Mouse (Mus musculus): ENCODE results near the gene Cyyr1.
"Not testable (repeated sequence)": the region's sequence is repeated elsewhere in the genome, so short reads cannot be mapped to it uniquely, and the experiment has no call there.

Gene Cyyr1

DNA sequence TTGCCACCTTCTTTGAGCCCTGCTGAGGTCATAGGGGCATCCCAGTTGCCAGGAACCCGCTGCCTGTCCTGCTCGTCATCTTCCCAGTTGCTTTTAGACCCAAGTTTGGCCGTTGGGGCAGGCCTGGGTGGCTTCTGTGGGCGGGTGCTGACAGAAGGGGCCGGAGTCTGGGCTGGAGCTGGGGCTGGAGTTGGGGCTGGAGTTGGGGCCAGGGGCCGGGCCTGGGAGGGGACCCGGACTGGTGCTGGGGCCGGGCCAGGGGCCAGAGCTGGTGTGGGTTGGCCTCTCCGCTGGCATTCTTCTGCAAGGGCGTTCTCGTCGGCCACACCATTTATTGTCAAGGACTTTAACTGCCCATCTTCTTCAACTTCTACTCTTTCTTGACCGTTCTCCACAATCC is at the start of gene Cyyr1:
Cyyr1 (minus strand) TSS at position 101 of the 400 bp plus-strand sequence.
- not testable (repeated sequence) for DNase-seq

DNA sequence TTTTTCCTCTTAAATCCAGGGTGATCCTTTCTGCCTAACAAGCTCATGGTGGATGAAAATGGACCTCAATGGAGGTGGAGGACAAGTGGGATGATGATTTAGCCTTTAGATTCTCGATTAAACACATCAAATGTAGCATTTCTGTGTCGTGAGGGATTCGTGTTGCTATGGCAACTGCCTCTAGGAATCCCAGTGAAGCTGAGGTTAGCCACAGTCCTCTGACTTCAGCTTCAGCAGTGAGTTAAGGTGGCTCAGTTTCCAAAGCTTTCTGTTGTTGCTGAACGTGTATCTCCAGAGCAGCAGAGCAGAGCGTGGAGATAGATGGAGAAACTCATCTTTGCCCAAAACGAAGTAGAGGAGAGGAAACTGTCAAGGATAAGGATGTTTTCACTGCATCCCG is 35.6 kb upstream of the Cyyr1 start:
- DNase-seq: no peak

DNA sequence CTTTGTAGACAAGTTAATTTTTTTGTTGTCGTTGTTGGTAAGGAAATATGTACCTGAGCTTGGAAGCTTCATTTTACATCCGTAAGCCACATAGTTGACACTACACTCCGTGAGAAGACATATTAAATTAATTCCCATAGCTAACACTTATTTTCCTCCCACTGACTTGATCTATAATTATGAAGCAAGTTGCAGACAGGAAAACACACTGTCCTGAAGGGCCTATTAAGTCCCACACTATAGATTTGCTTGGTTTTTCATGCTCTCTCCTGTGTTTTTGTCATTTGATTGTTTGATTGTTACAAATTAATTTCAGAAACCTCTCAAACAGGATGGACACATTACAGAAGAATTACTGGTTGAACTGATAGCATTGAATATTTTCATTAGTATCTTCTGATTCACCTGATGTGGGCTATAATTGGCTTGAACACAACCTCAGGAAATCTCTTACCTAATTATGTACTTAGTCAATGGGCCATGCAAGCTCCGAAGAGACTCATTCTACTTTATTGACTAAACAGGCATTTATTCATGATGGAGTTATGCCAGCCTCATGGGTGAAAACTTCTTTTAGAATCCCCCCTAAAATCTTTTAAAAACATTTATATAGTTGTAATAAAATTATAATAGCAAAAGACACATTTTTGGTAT is 34.5 kb upstream of the Cyyr1 start:
- DNase-seq: no peak

DNA sequence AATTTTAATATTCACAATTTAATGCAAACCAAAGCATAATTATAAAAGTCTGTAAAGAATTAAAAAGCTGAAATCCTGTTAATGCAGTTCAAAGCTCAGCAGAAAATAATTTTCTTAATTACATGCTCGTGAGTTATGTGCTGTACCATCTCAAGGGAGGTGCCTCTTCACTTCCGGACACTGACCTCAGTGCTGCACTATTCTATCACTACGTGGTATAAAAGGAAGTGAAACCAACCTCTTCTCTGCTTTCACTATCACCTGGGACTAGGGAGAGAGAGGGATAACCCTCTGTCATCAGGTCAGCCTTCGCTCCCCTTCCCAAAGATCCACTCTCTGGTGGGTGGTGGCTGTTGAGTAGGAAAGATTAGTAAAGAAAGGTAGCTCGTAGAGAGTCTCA is 13.3 kb upstream of the Cyyr1 start:
- DNase-seq: no peak

DNA sequence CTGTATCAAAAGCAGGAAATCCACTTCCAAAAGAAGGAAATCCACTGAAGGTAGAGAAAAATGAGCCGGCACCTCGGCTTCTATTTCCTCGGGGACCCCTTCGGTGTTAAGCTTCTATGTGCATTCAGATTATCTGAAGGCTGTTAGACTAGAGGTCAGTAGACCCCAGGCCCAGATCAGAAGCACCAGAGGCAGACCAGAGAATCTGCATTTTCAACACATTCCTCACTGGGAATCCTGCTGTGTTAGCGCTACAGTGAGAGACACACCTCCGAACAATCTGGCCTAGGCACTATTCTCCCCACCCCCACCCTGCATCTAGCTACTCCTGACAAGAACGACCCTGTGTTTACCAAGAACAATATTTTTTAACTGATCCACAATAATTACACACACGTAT is 641 bp upstream of the Cyyr1 start:
- no peak for DNase-seq

DNA sequence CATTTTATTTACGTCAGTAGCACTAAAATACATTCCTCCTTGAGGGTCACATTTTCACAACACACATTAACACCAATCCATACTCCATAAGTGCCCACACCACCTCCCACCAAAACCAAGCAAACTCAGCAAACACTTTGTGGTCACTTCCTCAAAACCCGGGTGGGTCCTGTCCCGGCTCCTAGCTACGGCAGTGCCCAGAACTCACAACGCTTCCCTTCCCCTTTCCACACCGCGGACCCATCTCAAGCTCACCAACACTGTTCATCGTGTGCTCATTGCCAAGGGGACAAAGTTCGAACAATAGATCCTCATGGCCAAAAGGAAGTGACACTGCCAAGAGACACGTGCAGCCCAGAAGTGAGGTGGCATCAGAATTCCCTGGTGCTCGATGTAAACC is 1.2 kb downstream of the Cyyr1 start:
- not testable (repeated sequence) for DNase-seq

DNA sequence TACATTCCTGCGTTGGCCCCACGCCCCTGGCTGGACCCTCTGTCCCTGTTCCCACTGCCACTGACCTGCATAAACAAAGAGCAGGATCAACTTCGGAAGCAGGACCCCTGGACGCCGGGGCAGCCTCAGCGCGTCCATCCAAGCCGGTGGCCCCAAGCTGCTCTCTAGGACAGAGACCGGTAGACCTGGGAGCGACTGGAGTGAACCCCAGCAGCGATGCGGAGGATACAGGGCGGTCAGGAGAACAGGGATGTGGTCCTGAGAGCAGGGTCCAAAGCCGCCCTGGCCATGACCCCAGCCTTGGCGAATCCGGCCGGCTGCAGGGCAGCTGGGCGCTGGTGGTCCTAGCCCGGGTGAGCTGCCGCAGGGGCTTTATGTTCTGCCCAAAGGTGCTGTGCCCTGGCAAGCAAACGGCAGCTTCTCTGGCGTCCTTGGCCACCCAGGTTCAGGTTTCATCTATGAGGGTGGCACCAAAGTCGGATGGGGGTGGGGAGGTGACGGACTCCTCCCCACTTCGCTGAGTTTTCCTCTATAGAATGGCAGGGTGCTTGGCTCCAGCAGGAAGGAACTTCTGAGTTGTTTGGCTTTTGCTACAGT is 3.1 kb downstream of the Cyyr1 start:
- DNase-seq: no peak

DNA sequence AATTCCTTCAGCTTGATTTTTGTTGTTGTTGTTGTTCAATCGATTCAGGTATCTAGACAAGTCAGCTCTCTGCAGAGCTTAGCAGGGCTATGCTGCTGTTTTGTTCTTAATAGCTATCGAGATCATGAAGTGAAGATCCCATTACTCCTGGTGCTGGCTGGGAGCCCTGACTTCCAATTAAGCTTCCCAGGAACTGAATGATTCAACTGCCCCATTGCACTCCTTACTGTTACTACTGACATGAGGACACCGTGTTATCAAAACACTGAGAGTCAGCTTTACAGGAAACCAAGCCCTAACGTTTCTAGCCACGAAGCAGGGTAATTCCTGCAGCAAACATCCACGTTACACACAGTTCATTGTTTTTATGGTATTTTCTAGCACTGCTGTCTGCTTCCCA is 6.7 kb downstream of the Cyyr1 start:
- no peak for DNase-seq

DNA sequence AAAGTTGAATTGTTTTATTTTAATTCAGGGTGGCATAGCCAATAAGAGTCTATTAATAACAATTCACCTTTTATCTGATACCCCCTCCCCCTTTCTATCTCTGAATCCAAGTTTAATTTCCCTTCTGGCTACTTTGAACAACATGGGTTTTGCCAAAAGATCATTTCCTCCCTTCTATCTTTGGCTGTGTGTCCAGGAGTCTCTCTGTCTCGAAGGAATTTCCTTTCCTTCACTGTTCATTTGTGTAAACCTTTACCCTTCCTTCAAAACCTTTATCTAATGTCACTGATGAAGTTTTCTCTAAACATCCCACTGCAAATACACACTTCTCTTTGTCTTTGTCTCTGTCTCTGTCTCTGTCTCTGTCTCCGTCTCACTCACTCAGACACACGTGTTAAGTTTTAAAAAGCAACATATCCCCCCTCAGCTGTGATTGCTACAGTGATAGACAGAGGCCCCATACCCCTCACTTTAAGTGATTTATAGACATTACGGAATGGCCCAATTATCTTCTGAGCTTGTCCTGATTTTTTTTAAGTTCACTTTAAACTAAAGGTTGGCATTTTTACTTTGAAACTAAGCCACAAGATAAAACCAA is 11.4 kb downstream of the Cyyr1 start:
- DNase-seq: no peak

DNA sequence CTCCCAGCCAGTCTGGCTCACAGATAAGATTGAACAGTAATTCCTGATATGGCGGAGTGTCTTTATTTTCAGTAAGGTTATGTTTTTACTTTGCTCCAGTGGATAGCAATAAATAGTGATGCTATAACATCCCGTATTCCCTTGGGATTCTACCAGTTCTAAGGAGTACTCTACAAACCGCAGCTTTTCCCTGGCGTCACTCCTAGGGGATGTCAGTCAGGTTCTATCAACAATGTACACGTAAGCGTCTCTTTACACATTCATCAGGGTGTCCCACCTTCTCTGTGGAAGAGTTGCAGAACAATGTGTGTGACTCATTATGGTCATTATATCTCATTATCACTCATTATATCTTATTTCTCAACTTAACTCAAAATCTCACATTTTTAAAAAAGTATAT is 12.2 kb downstream of the Cyyr1 start:
- no peak for DNase-seq

DNA sequence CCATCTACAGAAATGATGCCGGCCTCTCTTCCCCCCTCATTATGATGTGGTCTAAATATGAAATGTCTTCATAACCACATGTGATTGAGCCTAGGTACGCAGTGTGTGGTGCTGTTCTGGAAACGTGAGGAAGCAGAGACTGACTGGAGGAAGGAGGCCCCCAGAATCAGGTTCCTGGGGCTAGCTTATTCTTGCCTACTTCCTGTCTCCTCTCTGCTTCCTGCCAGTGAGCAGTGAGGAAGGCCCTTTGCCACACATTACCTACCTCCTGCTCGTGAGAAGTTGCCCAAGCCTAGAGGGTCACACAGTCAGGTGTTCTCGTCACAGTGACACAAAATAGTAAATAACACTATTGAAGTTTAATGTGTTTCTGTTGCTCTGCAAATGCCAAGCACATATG is 14.8 kb downstream of the Cyyr1 start:
- DNase-seq: no peak

DNA sequence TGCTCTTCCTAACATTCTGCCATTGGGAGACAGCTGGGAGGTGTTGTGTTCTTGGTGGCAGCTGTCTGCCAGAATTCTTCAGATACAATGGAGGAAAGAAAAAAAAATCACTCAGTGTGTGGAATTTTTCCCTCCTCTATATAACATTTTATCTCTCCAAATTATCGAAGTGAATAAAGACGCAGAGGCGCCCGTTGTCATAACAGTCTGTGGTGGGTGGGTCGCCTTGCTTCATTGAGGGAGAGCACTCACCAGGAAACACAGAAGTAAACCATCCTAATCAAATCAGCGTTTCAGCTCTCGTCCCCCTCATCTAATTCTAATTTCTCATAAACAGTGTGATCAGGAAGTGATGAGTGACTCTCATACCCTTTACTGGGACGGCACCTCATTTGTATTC is 17.1 kb downstream of the Cyyr1 start:
- no peak for DNase-seq

DNA sequence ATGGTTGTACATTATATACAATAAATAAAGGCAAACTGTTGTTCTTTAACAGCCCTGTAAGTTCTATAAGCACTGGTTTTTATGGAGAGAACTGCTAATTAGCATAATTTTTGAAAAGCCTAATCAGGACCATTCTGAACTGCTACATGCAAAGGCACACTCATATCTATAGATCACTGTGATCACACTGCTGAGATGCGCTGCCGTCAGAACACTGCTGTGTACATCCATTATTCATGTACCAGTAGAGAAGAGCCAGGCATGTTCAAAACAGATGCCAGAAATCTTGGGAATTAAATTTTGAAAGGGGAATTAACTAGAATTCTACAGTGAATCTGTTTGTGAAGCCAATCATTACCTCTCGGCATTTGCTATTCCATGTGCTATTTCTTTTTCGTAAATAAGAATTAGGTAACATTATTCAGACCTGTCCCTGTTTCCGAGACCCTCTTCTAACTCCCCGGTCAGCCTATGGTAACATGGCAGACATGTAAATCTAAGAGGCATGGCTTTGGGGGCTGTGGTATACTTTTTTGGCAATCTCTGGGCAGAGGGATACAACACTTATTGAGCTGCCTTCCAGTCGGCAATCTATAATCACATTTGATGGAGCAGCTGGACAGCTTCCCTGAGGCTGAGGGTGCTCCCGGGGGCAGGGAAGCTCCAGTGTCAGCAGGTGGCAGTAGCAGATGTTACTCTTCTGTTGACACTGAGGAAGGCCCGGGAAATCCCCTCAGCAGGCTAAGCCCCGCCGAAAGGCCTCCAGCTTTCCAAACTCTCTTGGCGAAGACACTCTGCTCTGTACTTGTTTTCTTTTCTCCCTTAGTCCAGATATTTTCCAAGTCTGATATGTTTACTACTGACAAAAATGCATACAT is 25.2 kb downstream of the Cyyr1 start:
- DNase-seq: no peak

DNA sequence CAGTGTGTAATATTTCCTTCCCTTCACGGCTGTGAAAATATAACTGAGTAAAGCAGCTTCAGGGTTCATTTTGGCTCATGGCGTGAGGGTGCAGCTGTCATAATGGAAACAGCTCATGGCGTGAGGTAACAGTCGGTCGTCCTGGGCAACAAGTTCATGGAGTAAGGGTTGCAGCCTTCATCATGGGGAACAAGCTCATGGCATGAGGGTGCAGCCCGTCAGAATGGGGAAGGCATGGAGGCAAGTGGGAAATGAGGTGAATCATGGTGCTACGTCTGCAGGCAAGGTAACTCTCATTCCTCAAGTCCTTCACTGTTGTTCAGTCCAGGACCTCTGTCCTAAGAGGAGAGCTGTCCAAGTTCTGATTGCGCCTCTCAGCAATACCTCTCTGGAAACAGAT is 28.6 kb downstream of the Cyyr1 start:
- no peak for DNase-seq

DNA sequence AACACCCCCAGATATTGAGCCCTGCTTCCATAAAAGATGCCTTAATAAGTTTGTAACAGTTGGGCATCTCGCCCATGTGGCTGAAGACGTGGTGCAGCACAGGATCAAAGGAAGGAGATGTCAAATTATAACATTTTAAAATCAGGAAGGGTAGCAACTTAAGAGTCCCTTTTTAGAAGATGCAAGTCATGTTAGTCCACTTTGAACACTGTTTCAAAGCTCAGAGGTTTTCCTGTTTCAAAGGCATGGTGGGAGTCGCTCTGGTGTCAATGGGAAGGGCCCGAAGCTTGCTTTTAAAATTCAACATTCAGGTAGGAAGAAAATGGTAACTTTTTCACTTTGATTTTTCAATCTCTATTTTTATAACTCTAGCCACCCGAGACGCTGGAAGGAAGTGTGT is 45.9 kb downstream of the Cyyr1 start:
- no peak for DNase-seq

DNA sequence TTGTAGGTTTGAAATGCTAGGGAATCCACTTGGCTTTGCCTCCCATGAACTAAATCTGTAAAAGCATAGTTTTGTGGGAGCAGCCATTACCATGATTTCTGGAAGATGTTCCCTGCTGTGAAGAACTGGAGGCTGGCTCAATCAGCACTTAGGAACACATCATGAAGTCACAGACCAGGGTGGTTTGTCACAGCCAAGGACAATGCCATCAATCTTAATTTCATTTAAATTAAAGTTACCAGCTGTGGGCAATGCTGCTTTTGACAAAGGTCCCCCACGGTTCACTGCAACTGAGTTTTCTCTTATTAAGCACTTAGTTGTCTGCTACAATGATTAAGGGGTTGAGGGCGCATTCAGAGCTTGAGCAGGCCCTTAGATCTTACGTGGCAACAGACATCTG is 48.1 kb downstream of the Cyyr1 start:
- no peak for DNase-seq

DNA sequence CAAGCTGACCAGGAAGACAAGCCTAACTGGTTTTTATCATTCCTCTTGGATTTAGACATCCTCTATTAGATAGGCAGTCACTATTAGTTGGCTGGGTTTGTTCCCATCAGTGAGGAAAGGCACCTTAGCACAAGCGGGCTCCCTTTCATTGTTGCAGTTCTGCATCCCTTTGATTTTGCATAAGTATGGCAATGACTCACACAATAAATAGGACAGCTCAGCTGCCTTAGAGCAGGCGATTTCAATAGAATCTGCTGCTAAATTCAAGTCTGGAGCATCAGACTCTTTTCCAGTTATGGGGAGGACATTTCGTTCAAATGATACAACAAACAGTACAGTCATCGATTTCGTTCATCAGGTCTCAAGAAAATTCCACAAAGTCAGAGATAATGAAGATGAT is 49.8 kb downstream of the Cyyr1 start:
- no peak for DNase-seq

DNA sequence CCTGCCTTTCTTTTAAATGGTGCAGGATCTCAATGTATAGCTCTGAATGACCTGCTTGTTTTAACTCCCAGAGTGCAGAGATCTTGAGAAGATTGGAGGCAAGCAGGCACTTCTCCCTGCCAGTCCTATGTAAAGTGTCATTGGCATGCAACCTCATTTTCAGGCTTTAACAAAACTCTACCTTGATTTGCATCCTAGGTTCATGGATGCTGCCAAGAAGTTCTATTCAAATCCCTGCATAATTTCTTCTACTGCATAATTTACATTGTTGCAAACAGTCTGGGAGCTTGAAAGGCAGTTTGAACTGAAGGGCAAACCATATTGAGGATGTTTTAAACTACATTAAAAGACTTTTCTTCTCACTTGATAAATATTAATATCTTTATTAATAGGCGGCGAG is 57.4 kb downstream of the Cyyr1 start:
- DNase-seq: no peak

DNA sequence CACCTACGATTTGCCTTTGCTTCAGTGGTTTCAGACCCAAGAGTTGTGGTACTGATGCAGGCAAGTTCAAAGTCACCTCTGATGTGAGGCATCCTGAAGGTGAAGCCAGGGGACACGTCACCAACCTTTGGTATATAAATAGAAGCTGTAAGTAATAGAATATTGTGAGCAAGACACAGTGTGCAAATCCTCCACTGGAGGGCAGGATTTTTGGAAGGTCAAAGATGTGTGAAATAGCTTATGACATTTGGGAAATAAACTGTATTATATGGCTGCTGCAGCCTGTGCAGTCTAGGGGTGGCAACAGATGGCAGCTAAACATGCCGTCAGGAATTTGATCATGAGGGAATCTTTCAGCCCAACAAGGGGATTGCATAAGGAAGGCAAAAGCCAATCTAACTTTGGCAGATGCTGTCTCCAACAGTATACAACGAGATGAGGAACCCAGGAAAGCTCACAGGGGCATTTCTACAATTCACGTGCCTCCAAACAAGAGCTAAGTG is 65.0 kb downstream of the Cyyr1 start:
- DNase-seq: peak; percentile 38

DNA sequence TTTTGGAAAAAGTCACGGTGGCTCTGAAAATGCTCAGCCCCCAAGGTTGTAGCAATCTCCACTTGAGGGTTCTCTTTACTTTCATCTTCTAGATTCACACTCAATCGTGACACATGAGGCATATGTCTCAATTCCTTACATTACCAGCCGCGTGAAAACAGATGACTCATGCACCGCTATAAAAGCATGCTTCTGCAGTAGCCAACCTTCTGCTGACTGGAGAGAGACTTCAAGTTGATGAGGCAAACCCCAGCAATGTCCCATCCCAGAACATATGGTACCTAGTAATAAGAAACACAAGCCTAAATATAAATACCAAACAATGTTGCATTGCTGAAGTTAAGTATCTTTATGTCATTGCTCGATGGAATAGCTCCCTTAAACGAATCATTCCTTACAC is 65.9 kb downstream of the Cyyr1 start:
- DNase-seq: peak; percentile 5

DNA sequence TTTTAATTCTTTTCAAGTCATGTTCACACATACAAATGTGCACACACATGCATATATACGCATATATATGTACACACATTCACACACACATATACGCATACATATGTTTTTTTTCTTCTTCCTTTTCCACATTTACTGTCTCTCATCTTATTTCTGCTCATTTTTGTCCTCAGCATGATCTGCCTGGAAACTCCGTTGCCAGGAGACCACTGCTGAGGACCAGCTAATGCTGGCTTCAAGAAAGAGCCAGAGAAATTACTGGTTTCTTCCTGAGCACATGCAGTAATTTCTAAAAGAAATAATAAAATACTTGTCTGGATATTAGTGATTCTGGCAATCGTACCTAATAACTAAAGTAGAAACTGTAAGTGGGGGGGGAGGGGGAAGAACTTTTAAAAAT is 68.6 kb downstream of the Cyyr1 start:
- DNase-seq: no peak

DNA sequence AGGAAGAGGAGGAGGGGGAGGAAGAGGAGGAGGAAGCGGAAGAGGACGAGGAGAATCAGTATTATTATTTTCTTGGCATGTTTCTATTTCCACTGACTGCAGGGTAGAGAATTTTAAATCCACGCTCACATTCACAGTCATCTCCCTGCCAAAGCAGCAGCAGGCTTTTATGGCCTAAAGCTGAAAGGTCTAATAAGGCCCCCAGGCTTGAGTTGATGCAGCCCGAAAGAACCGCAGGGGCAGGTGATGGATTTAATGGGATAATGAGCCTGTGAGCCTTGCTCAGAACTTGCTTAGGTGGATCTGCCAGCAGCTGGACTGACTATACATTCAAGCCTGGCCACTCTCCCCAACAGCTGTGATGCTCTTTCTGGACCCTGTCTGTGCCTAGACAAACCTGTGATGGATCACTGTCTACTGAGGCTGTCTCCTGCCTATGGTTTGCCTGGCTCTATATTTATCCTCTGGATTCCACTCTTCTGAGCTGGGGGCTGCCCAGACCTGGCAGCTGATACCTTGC is 78.6 kb downstream of the Cyyr1 start:
- DNase-seq: no peak

DNA sequence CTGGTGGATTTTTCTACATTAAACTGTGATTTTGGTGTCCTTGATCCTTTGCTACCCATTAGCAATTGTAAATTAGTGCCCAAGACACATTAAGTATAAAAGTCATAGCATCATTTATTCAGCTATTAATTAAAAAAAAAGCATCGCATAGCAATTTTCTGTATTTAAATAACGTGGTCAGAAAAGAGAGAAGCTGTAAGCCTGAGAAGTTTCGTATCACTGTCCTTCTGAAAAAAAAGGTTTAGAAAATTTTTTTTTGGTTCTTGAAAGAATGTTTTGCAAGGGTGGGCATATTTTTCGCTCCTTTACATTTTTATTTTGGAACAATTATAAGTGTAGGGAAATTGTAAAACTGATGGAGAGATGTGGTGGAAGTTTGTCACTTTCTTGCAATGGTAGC is 83.1 kb downstream of the Cyyr1 start:
- DNase-seq: no peak

All from layer of hippocampus, adult 9-11 months (tissue).